Comparison of ENCODE assay signal across 8 mouse cellular contexts in the genomic region with DNA sequence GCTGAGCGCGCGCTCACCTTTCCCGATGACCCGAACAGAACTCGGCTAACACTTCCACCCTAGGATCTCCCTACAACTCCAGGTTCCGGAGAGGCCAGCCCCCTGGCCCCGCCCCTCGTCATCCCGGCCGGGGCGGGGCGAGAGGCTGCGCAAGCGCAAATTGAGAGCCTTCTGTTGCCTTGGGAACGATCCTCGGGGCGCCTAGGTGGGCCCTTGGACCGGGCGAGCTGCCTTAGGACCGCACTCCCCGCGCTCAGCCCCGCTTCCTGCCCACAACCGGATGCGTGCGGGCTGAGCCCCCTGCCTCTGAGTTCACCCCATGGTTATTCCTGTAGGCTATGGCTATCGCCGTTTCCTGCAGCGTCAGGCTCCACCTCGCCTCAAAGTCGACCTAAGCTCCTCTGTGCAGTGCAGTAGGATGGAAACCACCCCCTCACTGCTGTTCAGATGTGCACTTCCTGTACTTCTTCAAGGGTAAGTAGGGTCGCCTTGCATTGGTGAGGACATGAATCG. TPM values are rescaled to one million over a fixed set of nuclear protein-coding genes. Genes with fewer than 3 reads are reported as not detected.
DNase-seq lines count a peak whose midpoint lies in the region; ATAC-seq and TF ChIP-seq lines count a peak whose summit lies in the region.

A gene (minus strand): TSS at position 103 of the 513 bp plus-strand sequence.
A gene (plus strand): TSS at position 163 of the 513 bp plus-strand sequence.

- peak within 1 kb of the TSS; percentile 79 for H3K9ac ChIP-seq in ES-E14 (ENCODE audit: insufficient read depth, low read depth, low read length, poor library complexity, severe bottlenecking)
- peak within 1 kb of the TSS; percentile 95 for H3K9ac ChIP-seq in forebrain, embryonic 16.5 days (replicated peaks; ENCODE audit: low read depth, low read length)
- H3K9ac ChIP-seq in lung, embryonic 15.5 days: peak within 1 kb of the TSS; percentile 75

- peaks cover 0 to 3% of the 10 kb centered on the region in 2 experiments; a peak in 1 of 4 replicates for H3K4me1 ChIP-seq in ES-E14 (ENCODE audit: control insufficient read depth in 2 of 2, insufficient read depth in 2 of 2, low read length in 2 of 2, poor library complexity in 1 of 2)
- H3K4me1 ChIP-seq in forebrain, embryonic 16.5 days (replicated peaks; ENCODE audit: control insufficient read depth, insufficient read depth, low read length): peaks cover 19% of the 10 kb centered on the region
- peaks cover 18% of the 10 kb centered on the region for H3K4me1 ChIP-seq in lung, embryonic 15.5 days

- ATAC-seq in forebrain, embryonic 16.5 days: peak; percentile 97
- peak; percentile 95 for ATAC-seq in lung, embryonic 15.5 days (ENCODE audit: borderline replicate concordance, extremely low read depth, low FRiP score, low TSS enrichment)

- peaks cover 1% of the 10 kb centered on the region; the same call in 1 of the 2 replicates for H3K36me3 ChIP-seq in ES-E14 (ENCODE audit: control insufficient read depth, insufficient read depth, low read length, poor library complexity, severe bottlenecking)
- H3K36me3 ChIP-seq in forebrain, embryonic 16.5 days (ENCODE audit: control insufficient read depth, insufficient read depth): 0 out of 2 replicates have a peak, but pooled peaks cover 8% of the 10 kb centered on the region
- peaks cover 16% of the 10 kb centered on the region; the same call in 1 of the 2 replicates for H3K36me3 ChIP-seq in lung, embryonic 15.5 days

- no peaks in the 10 kb centered on the region for H3K9me3 ChIP-seq in ES-E14 (ENCODE audit: control insufficient read depth, insufficient read depth, low read depth, low read length)
- H3K9me3 ChIP-seq in forebrain, embryonic 16.5 days (ENCODE audit: control insufficient read depth, low read length): no peaks in the 10 kb centered on the region
- H3K9me3 ChIP-seq in lung, embryonic 15.5 days: no peaks in the 10 kb centered on the region

- H3K27ac ChIP-seq in ES-E14 (ENCODE audit: insufficient read depth, low read depth, low read length, poor library complexity, severe bottlenecking): peak within 1 kb of the TSS; percentile 23; the same call in 1 of the 2 replicates
- H3K27ac ChIP-seq in forebrain, embryonic 16.5 days (ENCODE audit: low read length): peak within 1 kb of the TSS; percentile 71
- peak within 1 kb of the TSS; percentile 83 for H3K27ac ChIP-seq in lung, embryonic 15.5 days

- no peaks in the 10 kb centered on the region for H3K27me3 ChIP-seq in forebrain, embryonic 16.5 days (replicated peaks; ENCODE audit: control insufficient read depth, insufficient read depth, low read length)
- H3K27me3 ChIP-seq in lung, embryonic 15.5 days: no peaks in the 10 kb centered on the region

- in situ Hi-C loops in ES-E14 (cut with MboI; ENCODE audit: low sequenced_read_pairs in 2 of 2, unreplicated experiment in 2 of 2): no loop called here

- peak within 1 kb of the TSS; percentile 77 to 79 for H3K4me3 ChIP-seq in ES-E14 (ENCODE audit: insufficient read depth in 1 of 2, low read depth in 1 of 2, low read length in 2 of 2, poor library complexity in 1 of 2, severe bottlenecking in 1 of 2)
- H3K4me3 ChIP-seq in forebrain, embryonic 16.5 days (replicated peaks; ENCODE audit: low read length): peak within 1 kb of the TSS; percentile 99
- peak within 1 kb of the TSS; percentile 70 for H3K4me3 ChIP-seq in lung, embryonic 15.5 days

- peak within 1 kb of the TSS; percentile 86 for H3K4me2 ChIP-seq in forebrain, embryonic 16.5 days (ENCODE audit: low read length)
- peak within 1 kb of the TSS; percentile 78 for H3K4me2 ChIP-seq in lung, embryonic 15.5 days

- WGBS in forebrain, embryonic 16.5 days: under 1% methylated on average over 34 of the region's 34 CpGs
- 0% methylated on average over 34 of the region's 34 CpGs for whole genome bisulfite sequencing in lung, embryonic 15.5 days

- DNase-seq in ES-E14 (ENCODE audit: low read depth, low spot score): peak; percentile 89
- DNase-seq in cerebellum, adult 11-12 months: peak; percentile 92
- DNase-seq in heart, postnatal 4 days: peak; percentile 89
- peak; percentile 79 to 84 for DNase-seq in layer of hippocampus, adult 8-10 months (ENCODE audit: low spot score in 2 of 2)
- peak; percentile 87 for DNase-seq in ovary, adult 18-20 months (ENCODE audit: low spot score)
- DNase-seq in thymus, postnatal 0 days (ENCODE audit: low spot score): peak; percentile 89

TF ChIP-seq in ES-E14, 5 proteins besides CTCF, POLR2A, EP300 and RAD21:
- TF ChIP-seq ZNF384 (IDR thresholded peaks at IDR 0.05; ENCODE audit: low read depth, low read length): no peak
- no peak for TF ChIP-seq CHD2 (IDR thresholded peaks at IDR 0.05; ENCODE audit: low read depth, low read length)

RNA-seq across cellular contexts. Expression of the first gene that starts in this region (rescaled TPM):
- 59.5 and 86.2 TPM in 2 replicates for total RNA-seq in ES-E14 (2012; rRNA removed)
- 121 and 122 TPM in 2 replicates for polyA plus RNA-seq in forebrain, embryonic 16.5 days (2015; fragmentation: Nextera tagmentation; extraction: Ambion mirVana)
- 10 to 100 TPM; 26.2 to 29.6 TPM for total RNA-seq in heart, postnatal 4 days (2021)
- total RNA-seq in layer of hippocampus, adult 8-10 months (2022): 10 to 100 TPM; 23.2 to 36.1 (median 27.7) TPM
- 88.9 and 95.6 TPM in 2 replicates for polyA plus RNA-seq in lung, embryonic 15.5 days (2015; fragmentation: Nextera tagmentation; extraction: Ambion mirVana)
- polyA plus RNA-seq in thymus, postnatal 0 days (2015; fragmentation: Nextera tagmentation; extraction: Ambion mirVana): 175 and 180 TPM in 2 replicates

RNA-seq across cellular contexts. Expression of the second gene that starts in this region (rescaled TPM):
- total RNA-seq in ES-E14 (2012; rRNA removed): 8.9 and 11.9 TPM in 2 replicates
- polyA plus RNA-seq in forebrain, embryonic 16.5 days (2015; fragmentation: Nextera tagmentation; extraction: Ambion mirVana): 48.4 and 56.3 TPM in 2 replicates
- total RNA-seq in heart, postnatal 4 days (2021): 1 to 10 TPM; 9.8 to 9.9 TPM
- 10 to 100 TPM; 54.7 to 66.3 (median 61.6) TPM for total RNA-seq in layer of hippocampus, adult 8-10 months (2022)
- polyA plus RNA-seq in lung, embryonic 15.5 days (2015; fragmentation: Nextera tagmentation; extraction: Ambion mirVana): 29.8 and 30.3 TPM in 2 replicates
- 44.7 and 48.0 TPM in 2 replicates for polyA plus RNA-seq in thymus, postnatal 0 days (2015; fragmentation: Nextera tagmentation; extraction: Ambion mirVana)

Comparison
In these comparisons a context has a peak if more than half of its experiments do, and no peak if none do; other contexts are left out.
1. Peak in every context shown above with its lines: DNase-seq, ATAC-seq, H3K4me3 ChIP-seq and H3K27ac ChIP-seq.
2. H3K27ac ChIP-seq: peak in every context shown above with its lines; median percentile 83 in lung, embryonic 15.5 days; 71 in forebrain, embryonic 16.5 days; 23 in ES-E14.